Mouse (Mus musculus): ENCODE measurements around the gene Mns1. TPM values are rescaled to one million over a fixed set of nuclear protein-coding genes. Genes with fewer than 3 reads are reported as not detected.
A peak's percentile ranks its signal among the peaks of the same experiment; 100 is the strongest.
"Not testable (repeated sequence)": the region's sequence is repeated elsewhere in the genome, so short reads cannot be mapped to it uniquely, and the experiment has no call there.

Mns1 gene
- 1 to 10 TPM; 4.7 to 5.0 TPM for total RNA-seq (2021)
- long read RNA-seq, experiment 1, full-length matches to known transcripts: 1 of 3 reads
- long read RNA-seq, experiment 1, partial matches to known transcripts: 0 of 3 reads
- long read RNA-seq, experiment 1, other reads (novel, unspliced or antisense): 2 of 3 reads
- long read RNA-seq, experiment 2, full-length matches to known transcripts: 2 of 5 reads
- long read RNA-seq, experiment 2, partial matches to known transcripts: 2 of 5 reads
- long read RNA-seq, experiment 2, other reads (novel, unspliced or antisense): 1 of 5 reads

DNA sequence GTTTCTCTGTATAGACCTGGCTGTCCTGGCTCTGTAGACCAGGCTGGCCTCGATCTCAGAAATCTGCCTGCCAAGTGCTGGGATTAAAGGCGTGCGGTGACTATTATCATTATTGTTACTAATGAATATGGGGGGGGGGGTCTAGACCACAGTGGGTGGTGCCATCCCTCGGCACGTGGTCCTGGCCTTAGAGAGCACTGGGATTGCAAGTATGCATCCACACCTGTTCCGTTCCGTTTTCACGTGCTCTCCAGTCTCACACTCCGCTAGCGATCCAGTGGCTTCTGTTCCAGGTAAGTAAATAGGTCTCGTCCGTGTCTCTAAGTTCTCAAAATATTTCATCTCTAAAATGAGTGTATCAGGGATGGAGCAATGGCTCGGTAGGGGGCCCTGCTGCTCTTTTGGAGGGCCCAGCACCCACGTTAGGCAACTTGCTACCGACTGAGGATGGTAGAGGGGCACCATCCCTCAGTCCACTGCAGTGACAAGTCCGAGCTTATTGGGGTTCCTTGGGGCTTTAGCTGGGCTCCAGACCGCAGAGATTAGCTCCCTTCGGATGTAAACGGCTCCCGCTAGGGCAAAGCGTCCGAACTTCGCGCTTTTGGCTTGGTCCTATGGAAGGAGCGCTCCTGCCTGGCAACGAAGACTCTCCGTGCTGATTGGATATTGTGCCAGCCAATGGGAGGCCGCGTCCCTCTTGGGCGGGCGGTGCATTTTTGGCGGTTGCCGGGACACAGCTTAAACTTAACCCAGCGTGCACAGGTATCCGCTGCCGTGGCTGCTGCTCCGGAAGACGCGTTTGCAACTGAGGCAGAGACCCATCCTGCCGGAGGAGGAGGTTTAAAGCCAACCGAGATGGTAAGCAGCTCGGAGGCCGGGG, at the start of gene Mns1:
Mns1 (plus strand) TSS at position 190 of the 880 bp plus-strand sequence.
- peak; percentile 82 to 90 for DNase-seq (ENCODE audit: low spot score in 2 of 2)

DNA sequence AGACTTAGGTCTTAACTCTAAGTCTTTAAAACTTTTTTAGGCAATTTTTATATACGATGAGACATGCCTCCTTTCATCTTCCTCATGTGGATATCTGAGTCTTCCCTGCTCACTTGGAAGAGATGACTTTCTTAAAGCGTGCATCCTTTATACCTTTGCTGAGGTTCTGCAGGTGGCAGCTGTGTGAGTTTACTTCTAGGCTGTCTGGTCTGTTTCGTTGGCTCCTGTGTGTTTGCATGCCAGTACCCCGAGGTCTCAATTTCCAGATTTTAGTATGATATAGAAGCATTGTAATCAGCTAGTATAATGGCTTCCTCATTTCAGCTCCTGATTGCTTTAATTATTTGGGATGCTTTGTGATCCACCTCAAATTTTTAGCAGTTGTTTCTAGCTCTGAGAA, 48.9 kb upstream of the Mns1 start:
- DNase-seq (ENCODE audit: low spot score in 2 of 2): no peak

DNA sequence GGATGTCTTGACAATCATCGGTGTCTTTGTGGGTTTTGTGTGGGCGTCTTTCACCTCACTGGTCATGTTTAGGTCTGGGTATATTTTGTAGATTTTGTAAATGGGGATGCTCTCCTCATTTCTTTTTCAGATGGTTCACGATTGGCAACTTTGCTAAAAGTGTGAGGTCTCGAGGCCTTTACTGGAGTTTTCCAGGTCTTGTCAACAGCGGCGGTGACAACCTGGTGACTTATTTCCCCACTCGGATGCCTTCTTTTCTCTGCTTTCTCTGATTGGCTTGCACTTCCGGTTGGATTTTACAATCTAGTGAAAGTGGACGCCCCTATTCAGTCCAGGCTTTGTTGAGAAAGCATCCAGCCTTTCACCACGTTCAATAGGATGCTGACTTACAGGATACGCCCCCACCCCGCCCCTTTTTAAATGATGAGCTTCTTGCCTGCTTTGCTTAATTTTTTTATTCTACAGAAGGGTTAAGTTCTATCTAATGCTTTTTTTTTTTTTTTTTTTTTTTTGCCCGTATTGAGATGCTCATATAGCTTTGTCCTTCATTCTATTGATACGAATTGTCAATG, 48.3 kb upstream of the Mns1 start:
- no peak for DNase-seq (ENCODE audit: low spot score in 2 of 2)

DNA sequence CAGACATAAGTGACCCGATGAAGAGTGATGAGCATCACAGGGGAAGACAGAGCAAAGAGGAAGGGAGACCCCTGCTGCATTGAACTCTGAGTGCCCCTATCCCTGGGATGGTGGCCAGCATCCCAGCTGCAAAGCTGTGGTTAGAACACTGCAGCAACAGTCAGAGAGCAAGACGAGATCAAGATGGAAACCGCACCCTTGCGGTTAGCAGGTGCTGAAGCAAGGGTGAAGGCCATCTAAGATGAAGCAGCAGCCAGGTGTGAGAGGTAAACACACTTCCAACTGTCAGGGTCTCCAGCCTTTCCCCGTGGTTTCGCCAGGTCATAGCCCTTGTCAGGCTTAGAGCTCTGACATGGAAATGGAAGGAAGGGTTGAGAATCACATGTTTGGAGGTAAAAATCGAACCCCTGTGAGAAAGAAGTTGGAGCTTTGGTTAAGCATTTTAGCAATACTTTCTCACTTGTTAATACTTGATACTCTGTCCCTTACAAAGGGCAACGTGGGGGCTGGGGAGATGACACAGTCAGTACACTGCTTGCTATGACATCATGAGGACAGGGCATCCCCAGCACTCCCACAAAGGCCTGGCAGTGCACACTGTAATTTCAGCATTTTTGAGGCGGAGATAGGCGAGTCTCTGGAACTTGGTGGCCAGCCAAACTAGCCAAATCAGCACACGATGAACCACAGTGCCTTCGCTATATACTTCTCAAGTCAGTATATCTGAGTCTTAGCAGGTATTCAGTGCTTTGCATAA, 47.3 kb upstream of the Mns1 start:
- no peak for DNase-seq (ENCODE audit: low spot score in 2 of 2)

DNA sequence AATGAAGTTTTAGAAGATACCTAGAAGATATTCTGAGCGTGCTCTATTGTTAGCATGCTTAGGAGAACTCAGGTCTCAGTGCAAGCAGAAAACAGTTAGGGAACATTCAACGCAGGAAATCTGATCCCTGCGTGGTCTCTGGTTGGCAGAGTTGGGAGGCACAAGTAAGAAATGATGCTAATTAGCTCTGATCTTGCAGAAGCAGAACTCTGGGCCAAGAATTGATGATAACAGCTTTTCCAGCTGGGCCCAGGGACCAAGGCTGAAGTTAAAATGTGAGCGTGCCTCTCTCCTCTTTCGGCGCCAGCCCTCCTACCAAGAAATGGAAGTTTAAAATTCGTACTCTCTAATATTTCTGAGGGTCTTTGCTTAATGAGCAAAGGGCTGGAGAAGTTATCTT, 45.1 kb upstream of the Mns1 start:
- DNase-seq (ENCODE audit: low spot score in 2 of 2): no peak

DNA sequence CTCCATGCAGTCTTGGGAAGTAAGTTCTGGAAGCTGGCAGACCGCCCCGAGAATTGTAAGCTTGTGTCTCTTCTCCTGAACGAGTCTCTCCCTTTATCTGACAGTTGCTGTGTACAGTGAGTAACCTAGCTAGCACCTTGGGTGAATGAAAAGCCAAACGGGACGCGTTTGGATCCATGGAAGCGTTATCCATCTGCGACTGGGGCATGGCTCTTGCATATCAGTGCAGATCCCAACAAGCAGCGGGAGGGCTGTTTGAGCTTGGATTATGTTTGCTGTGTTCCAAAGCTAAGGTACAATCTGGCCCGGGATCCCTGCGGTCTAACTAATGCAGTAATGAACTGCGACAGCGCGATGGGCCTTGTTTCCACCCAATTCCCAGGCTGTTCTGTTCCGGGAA, 44.6 kb upstream of the Mns1 start:
- no peak for DNase-seq (ENCODE audit: low spot score in 2 of 2)

DNA sequence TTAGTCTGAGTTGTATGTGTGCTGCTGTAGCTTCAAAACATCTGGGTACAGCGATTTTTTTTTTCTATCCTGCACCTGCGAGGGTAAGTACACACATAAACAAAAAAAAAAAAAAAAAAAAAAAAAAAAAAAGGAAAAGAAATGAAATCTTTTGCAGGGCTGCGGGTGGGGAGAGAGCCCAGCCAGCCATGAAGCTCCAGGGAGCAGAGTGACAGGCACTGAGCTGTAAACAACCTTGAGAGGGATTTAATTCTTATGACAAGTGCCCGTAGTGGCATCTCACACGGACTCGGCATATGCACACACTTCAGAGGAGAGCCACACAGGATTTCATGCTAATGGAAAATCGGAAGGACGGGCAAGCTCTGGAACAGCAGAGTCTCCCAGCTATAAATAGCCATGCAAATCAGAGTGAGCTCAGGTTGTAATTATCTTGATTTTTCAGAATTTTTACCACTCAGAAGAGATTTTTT, 43.9 kb upstream of the Mns1 start:
- DNase-seq (ENCODE audit: low spot score in 2 of 2): no peak

DNA sequence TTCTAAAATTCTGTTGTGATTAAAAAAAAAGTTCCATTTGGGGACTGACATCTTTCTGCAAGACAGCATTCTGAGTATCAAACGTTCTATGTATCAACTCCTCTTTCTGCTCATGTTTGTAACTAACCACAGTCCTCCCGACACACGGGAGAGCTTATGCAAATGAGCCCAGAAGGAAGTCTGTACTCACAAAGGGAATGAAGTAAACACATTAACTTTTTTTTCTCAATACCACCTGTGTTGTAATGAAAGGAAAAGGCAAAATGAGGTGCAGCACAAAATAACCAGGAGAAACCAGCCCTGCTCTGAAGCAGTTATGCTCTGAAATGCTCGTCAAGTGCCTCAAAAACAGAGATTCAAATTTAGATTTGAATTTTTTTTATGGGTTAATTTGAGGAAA, 37.7 kb upstream of the Mns1 start:
- no peak for DNase-seq (ENCODE audit: low spot score in 2 of 2)

DNA sequence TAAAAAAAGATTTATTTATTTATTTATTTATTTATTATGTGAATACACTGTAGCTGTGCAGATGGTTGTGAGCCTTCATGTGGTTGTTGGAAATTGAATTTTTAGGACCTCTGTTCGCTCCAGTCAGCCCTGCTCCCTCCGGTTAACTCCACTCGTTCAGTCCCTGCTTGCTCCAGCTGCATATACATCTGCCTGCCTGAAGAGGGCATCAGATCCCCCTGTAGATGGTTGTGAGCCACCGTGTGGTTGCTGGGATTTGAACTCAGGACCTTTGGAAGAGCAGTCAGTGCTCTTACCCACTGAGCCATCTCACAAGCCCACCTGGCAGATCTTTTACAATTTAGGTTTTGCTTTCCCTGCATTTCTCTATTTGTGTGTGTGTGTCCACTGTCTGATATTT, 36.0 kb upstream of the Mns1 start:
- DNase-seq (ENCODE audit: low spot score in 2 of 2): not testable (repeated sequence)

DNA sequence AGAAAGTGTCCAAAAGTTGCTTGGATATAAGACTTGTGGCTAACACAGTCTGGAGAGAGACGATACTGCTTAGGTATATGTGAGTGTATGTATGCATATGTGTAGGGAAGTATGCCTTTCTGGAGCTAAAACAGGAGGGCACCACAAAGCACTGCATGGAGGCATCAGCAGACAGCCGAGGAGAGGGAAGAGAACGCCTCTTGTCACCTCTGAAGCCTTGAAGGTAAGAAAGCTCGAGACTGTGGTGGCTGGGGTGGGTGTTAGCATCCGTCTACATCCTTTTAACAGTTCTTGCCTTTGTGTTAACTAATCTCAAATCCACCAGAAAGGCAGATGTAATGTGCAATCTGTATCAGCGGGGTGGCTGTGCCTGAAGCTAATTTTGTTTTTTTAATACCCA, 34.4 kb upstream of the Mns1 start:
- no peak for DNase-seq (ENCODE audit: low spot score in 2 of 2)

DNA sequence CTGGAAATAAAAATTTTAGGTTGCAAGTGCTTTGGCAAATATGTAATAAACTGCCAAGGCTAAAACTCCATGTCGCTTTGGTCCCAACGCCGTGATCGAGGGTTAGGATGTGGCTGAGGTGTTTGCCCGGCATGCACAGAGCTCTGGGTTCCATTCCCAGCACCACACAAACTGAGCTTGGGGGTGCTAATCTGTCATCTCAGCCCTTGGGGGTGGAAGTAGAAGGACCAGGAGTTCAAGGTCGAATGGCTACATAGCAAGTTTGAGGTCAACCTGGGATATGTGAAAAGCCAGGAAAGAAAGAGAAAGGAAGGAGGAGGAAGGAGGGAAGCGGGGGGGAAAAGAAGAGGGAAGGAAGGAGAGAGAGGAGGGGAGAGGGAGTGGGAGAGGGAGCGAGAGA, 33.4 kb upstream of the Mns1 start:
- DNase-seq (ENCODE audit: low spot score in 2 of 2): no peak

DNA sequence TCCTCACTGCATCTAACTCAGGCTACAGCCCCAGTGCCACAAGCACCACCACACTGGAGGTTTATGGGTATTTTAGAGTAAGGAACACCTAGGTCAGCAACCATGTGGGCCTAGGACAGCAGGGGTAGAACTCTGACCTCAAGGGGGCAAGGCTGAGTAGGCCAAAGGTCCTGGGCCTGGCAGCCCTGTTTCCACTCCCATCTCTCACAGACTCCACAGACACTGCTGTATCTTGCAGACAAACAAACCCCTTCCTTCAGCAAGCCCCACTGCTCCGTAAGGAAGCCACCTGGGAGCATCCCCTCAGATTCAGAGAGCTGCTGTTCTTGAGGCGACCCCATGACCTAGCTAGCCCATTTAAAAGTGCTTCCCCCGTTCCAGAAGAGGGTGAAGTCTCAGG, 32.9 kb upstream of the Mns1 start:
- DNase-seq (ENCODE audit: low spot score in 2 of 2): no peak

DNA sequence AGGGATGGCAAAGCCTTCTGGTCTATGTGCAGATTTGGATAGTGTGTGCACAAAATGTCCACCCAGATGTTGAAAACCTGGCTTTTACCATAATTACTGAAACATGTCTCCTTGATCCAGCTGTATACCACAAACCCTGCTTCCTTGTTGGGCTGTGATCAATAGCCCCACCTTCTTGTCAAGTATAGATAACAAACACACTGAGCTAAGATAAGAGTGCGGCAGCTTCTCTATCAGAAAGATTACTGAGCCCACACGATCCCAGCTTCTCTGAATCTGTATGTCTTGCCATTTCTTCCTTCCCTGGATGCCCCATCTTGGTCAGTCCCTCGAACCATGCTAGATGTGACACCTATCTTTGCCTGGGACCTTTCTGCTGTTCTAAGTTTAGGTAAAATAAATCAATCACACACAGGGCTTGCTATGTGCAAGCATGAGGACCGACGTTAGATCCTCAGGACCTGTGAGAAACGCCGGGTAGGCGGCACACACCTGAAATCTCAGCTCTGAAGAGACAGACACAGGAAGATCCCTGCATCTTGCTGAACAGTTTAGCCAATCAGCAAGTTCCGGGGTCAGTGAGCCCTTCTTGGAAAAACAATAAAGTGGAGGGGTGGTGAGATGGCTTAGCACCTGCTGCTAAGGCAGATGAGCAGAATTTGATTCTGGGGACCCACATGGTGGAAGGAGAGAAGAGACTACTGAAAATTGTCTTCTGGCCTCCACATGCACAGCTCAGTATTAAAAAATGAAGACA, 31.8 kb upstream of the Mns1 start:
- no peak for DNase-seq (ENCODE audit: low spot score in 2 of 2)

DNA sequence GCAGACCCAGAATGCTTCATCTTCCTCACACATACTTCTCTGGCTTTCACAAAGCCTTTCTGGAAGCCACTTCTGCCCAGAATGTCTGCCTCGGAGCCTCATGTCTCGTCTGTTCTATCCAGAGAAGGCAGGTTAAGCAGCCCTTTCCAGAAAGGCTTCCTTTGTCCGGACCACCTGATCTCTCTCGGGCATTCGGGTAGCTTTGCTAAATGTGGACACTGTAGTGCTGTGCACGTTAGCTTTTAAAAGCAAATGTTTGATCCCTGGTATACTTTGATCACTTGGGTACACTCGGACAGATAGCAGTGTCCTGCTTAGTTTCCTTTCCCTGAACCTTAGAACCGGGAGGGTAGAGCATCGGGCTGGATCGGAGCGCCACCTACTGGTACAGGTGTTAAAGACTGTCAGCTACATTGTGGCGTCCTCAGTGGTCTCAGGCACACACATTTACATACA, 29.7 kb upstream of the Mns1 start:
- peak; percentile 43 to 49 for DNase-seq (ENCODE audit: low spot score in 2 of 2)

DNA sequence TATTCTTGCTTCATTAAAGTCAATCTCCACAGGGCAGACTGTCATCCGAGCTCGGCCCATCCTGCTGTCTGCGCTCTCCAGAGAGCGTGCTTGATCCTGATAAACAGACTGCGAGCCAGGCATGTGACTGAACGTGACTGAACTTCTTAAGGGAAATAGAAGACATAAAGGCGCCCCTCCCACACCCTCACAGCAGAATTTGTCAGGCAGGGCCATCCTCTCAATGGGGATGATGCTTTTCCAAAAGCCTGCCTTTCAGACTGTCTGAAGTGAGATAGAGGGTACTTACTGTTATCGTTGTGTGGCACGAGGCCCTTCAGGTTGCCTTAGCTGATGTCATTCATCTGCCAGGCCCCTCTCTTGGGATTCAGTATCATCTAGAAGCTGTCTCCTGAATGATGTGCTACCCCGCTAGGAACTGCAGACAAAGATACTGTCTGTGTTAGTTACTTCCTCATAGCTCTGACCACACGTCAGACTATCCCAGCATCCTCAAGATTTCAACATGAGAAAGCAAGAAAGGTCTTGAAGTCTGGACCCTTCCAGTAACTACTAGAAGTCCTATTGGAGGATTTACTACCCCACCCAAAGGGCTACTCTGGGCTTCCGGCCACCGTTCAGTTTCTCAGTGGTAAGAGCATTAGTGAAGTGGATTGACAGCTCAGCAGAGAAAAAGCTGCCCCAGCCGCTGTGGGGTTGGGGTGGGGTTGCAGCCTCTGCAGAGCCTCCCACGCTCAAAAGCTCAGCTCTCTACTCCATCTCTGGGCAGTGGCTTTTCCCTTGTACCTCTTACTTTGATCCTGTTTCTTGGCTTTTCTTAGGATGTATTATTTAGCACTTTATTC, 28.2 kb upstream of the Mns1 start:
- no peak for DNase-seq (ENCODE audit: low spot score in 2 of 2)

DNA sequence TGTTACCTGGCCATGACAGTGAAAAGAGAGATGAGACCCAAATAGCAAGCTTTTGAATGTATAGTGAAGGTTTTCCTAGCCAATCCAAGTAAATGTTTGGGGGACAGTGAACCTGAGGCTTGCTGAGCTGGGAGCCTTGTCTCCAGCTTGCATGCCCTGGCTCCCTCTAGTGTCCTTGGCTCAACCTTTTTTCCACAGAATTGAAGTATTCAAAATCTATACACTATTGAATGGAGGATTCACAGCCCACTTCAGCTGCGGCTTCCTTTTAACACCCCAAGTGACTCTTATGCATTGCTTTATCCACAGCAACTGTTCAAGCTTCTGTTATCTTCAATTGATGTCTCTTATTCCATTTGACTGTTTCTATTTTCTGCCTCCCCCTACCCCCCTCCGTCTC, 26.1 kb upstream of the Mns1 start:
- no peak for DNase-seq (ENCODE audit: low spot score in 2 of 2)

DNA sequence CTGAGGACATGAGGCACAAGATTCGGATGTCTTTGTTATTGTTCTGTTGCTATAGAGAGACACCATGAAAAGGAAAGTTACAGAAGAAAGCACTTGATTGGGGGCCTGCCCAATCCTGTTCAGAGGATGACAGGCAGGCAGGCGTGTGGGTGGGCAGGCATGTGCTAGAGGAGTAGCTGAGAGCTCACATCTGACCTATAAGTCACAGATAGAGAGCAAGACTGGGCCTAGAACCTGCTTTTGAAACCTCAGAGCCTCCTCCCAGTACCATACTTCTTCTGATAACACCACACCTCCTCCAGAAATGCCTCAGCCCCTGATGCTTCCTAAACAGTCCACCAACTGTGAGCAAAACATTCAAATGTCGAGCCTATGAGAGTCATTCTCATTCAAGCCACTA, 19.4 kb upstream of the Mns1 start:
- DNase-seq (ENCODE audit: low spot score in 2 of 2): no peak

DNA sequence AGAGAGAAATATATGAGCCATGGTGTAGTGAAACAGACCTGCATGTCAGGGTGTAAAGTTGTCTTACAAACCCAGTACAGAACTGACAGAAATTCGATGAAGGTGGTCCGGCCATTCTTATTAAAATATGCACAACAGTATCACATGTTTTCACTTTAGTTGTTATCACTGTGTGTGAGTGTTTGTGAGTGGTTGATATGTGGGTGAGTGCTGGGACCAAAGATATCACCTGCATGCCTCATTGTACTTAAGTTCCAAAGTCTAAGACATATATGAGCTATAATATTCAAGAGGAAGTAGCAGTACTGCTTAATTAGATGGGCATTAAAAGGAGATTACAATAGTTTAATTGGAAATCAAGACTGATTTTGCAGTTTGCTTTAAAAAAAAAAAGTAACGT, 17.3 kb upstream of the Mns1 start:
- no peak for DNase-seq (ENCODE audit: low spot score in 2 of 2)

DNA sequence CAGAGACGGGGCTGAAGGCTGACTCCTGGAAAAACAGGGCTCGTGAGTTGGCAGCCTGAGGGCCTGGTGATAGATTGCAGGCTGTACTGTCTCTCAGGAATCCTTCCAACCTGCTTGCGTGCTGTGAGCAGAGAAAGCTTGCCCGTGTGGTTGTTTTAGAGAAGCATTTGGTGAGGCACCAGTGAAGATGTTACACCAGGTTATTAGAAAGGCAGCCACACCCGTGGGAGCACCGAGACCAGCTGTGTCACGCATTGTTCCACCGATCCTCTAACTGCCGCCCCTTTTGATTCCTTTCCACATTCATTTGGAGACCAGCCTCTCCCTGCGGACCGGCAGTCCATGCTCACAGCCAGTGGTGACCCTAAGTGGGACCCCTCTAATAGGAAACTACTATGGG, 15.5 kb upstream of the Mns1 start:
- DNase-seq (ENCODE audit: low spot score in 2 of 2): no peak

DNA sequence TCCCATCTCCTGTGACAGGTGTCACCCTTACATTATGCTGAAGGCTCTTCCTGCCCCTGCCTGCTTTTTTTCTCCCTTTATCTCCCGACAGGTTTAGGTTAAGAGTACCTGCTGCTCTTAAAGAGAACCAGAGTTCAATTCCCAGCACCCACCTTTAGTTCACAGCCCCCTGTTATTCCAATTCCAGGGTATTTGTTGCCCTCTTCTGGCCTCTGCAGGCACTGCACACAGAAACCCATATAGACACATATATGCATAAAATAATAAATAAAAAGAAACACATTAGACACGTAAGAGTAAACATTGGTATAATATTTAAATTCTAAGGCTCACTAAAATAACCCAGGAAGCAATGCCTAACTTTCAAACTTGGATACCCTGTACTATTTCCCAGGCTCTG, 15.1 kb upstream of the Mns1 start:
- DNase-seq (ENCODE audit: low spot score in 2 of 2): no peak
